Mouse (Mus musculus): ENCODE results near the gene Psmb6.

- TF ChIP-seq POLR2A (IDR thresholded peaks at IDR 0.05; ENCODE audit: borderline replicate concordance, low read depth, low read length) (no peak), CTCF (IDR thresholded peaks at IDR 0.05; ENCODE audit: low read depth, low read length) (no peak)
Observed at GRCm38 (mm10) chr11:70524782-70525181, 385 bp upstream of the Psmb6 start.

Data from bone marrow macrophage, adult 2 months (primary cell).